Mouse (Mus musculus): ENCODE data around the gene Scarf1.

GRCm38 (mm10) chr11:75551961-75552441 lies 38.7 kb downstream of the Scarf1 start:
- no peak for TF ChIP-seq CTCF (conservative IDR thresholded peaks at IDR 0.05; ENCODE audit: insufficient read depth, insufficient read length, low read depth, low read length)
- TF ChIP-seq POLR2A (IDR thresholded peaks at IDR 0.05; ENCODE audit: low read depth, low read length) = no peak

Measured in kidney, adult 2 months (tissue).